In genomic region chr11:67633620-67634229, GRCm38 (mm10) we compare ENCODE assay signal across 12 mouse cellular contexts.
"Had no signal": no experiment of that assay in that cellular context is flagged by ENCODE, and none has a peak within 500 bp of the region (broad histone marks: within the 10 kb centered on the region; RNA-seq: fewer than 3 reads in every experiment).

No protein-coding gene starts in this region.

- H3K9ac ChIP-seq: liver, embryonic 13.5 days; liver, postnatal 0 days; midbrain, embryonic 13.5 days; neural tube, embryonic 15.5 days had no signal

- DNase-seq: kidney, adult 18-20 months; kidney, postnatal 10 days; kidney, postnatal 4 days; liver; liver, embryonic 13.5 days; liver, postnatal 0 days; thymus, postnatal 4 days had no signal

- H3K27ac ChIP-seq: left cerebral cortex, adult 2 months; liver, embryonic 13.5 days; midbrain, embryonic 13.5 days; neural tube, embryonic 15.5 days; stomach, postnatal 0 days had no signal

- ATAC-seq: midbrain, embryonic 13.5 days had no signal

- H3K36me3 ChIP-seq: liver, embryonic 13.5 days; midbrain, embryonic 13.5 days; neural tube, embryonic 15.5 days had no signal

- H3K4me3 ChIP-seq: left cerebral cortex, adult 2 months; liver, embryonic 13.5 days; midbrain, embryonic 13.5 days; myocyte; neural tube, embryonic 15.5 days had no signal

- H3K4me2 ChIP-seq: liver, embryonic 13.5 days; midbrain, embryonic 13.5 days; neural tube, embryonic 15.5 days had no signal

- H3K9me3 ChIP-seq: liver, embryonic 13.5 days; midbrain, embryonic 13.5 days; neural tube, embryonic 15.5 days had no signal

- H3K27me3 ChIP-seq: liver, embryonic 13.5 days; midbrain, embryonic 13.5 days; neural tube, embryonic 15.5 days had no signal

- H3K4me1 ChIP-seq: liver, embryonic 13.5 days; midbrain, embryonic 13.5 days had no signal
